Mouse (Mus musculus) E14TG2a.4 (cell line): Measurements from ENCODE around the gene Mex3d.

Experiments used
- CTCF ChIP-seq: conservative IDR thresholded peaks from 2 replicates; pipeline ENCODE4 v1.5.1; 2014; ENCODE audit warnings: low read length
- NANOG ChIP-seq: IDR thresholded peaks from 2 replicates; pipeline ENCODE4 v1.6.1; 2014; ENCODE audit warnings: borderline replicate concordance, low read length, mixed read lengths
- POU5F1 ChIP-seq: IDR thresholded peaks from 2 replicates; pipeline ENCODE4 v1.6.1; 2014; ENCODE audit warnings: low read length, borderline replicate concordance

DNA sequence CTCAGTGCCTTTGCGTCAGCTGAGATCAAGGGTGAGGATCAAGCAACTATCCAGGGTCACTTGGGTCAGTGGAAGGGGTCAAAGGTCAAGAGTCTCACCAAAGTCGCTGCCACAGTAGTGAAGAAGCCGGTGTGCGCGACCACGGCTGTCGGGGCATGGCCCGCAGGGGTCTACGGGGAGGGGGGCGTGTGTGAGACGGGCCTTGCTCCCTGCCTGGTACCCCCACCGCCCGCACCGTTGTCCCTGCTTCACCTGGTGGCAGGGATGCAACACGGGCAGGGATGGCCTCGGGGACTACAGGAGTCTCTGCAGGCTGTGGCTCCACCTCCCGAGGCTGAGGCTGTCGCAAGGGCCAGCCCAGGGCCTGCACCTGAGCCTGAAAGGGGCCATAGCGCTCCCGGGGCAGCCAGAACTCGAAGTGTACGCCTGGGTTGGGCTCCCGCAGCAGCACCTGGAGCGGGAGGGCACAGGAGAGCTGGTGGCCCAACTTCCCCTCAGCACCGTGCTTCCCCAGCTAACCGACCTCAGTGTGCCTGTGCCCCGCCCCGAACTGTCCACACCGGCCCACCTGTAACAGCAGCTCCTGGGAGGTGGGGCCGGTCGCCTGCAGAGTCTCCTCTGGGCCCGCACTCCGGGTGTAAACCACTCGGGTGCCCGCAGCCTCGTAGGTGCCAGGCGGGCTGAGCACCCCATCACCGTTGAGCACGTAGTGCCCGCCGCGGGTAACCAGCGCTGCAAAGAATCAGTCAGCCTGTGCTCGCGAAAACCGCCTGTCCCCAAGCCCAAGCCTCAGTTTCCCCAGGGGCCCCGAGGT is 45.8 kb downstream of the Mex3d start:
- TF ChIP-seq CTCF (no peak), POU5F1 (no peak), NANOG (no peak)
